Mouse (Mus musculus) ES-Bruce4 (cell line): Measurements from ENCODE around the gene Grik4. TPM values are rescaled to one million over a fixed set of nuclear protein-coding genes. Genes with fewer than 3 reads are reported as not detected.

ENCODE experiments used
- H3K27ac ChIP-seq: 2 replicates; pipeline ENCODE4 v1.5.1; 2012; ENCODE audit warnings: low read length, inconsistent platforms; ENCODE audit not compliant: insufficient read depth
- H3K27me3 ChIP-seq: 2 replicates; pipeline ENCODE4 v1.6.1; 2012; ENCODE audit warnings: mild to moderate bottlenecking, low read length, inconsistent platforms; ENCODE audit not compliant: control insufficient read depth, poor library complexity, insufficient read depth, severe bottlenecking
- H3K36me3 ChIP-seq: 2 replicates; pipeline ENCODE4 v1.6.1; 2012; ENCODE audit warnings: inconsistent platforms, mild to moderate bottlenecking, low read length, moderate library complexity; ENCODE audit not compliant: control insufficient read depth, poor library complexity, insufficient read depth, severe bottlenecking
- H3K4me1 ChIP-seq: one replicate; pipeline ENCODE4 v1.8.1; 2011; ENCODE audit warnings: low read length; ENCODE audit not compliant: control insufficient read depth, insufficient read depth
- H3K4me3 ChIP-seq: 2 replicates; pipeline ENCODE4 v1.5.1; 2011; ENCODE audit warnings: low read depth, mild to moderate bottlenecking, low read length
- H3K9ac ChIP-seq: 2 replicates; pipeline ENCODE4 v1.6.1; 2012; ENCODE audit warnings: low read depth, mild to moderate bottlenecking, inconsistent platforms; ENCODE audit not compliant: poor library complexity, severe bottlenecking
- H3K9me3 ChIP-seq: replicated peaks from 2 replicates; pipeline ENCODE4 v1.6.1; 2012; ENCODE audit warnings: mild to moderate bottlenecking, low read length, inconsistent platforms; ENCODE audit not compliant: control insufficient read depth, poor library complexity, insufficient read depth, severe bottlenecking
- CTCF ChIP-seq: IDR thresholded peaks from one replicate; pipeline ENCODE4 v1.8.1; 2011; ENCODE audit warnings: low read depth, low read length
- EP300 ChIP-seq: IDR thresholded peaks from 2 replicates; pipeline ENCODE4 v1.6.1; 2011; ENCODE audit warnings: low read depth, low read length; ENCODE audit not compliant: insufficient read depth
- POLR2A ChIP-seq: IDR thresholded peaks from one replicate; pipeline ENCODE4 v1.8.1; 2011; ENCODE audit warnings: low read length; ENCODE audit not compliant: insufficient read depth
- polyA plus RNA-seq: library from polyadenylated mRNA; stranded (reverse); fragments of >200 nt; gene quantifications from 2 replicates; pipeline ENCODE4 v1.2.4, GENCODE M21; 2011; ENCODE audit warnings: low read depth; ENCODE audit not compliant: missing spikeins, insufficient read depth, insufficient read length

The Grik4 gene
- polyA plus RNA-seq, 1 experiment, result 1.0 TPM

- H3K4me3 ChIP-seq, result no peak overlapping the region
- no peaks in the 10 kb centered on the region for H3K9me3 ChIP-seq
- H3K27ac ChIP-seq, result no peak overlapping the region
- TF ChIP-seq CTCF (no peak), EP300 (no peak), POLR2A (no peak)
- no peaks in the 10 kb centered on the region for H3K27me3 ChIP-seq
- H3K9ac ChIP-seq, result no peak overlapping the region
- H3K36me3 ChIP-seq, result no peaks in the 10 kb centered on the region
- H3K4me1 ChIP-seq, result no peaks in the 10 kb centered on the region
Observed at GRCm38 (mm10) chr9:42792381-42792780, 151.9 kb downstream of the Grik4 start.

- no peak overlapping the region for H3K27ac ChIP-seq
- H3K4me1 ChIP-seq, result no peaks in the 10 kb centered on the region
- H3K4me3 ChIP-seq, result no peak overlapping the region
- H3K27me3 ChIP-seq, result no peaks in the 10 kb centered on the region
- no peak for TF ChIP-seq CTCF
- no peak for TF ChIP-seq EP300
- TF ChIP-seq POLR2A, result no peak
- no peak overlapping the region for H3K9ac ChIP-seq
- H3K9me3 ChIP-seq, result no peaks in the 10 kb centered on the region
- no peaks in the 10 kb centered on the region for H3K36me3 ChIP-seq
Observed at GRCm38 (mm10) chr9:42791779-42792178, 152.5 kb downstream of the Grik4 start.

GRCm38 (mm10) chr9:42791346-42791745 lies 152.9 kb downstream of the Grik4 start:
- H3K27me3 ChIP-seq, result no peaks in the 10 kb centered on the region
- TF ChIP-seq EP300 (no peak), CTCF (no peak), POLR2A (no peak)
- H3K36me3 ChIP-seq, result no peaks in the 10 kb centered on the region

GRCm38 (mm10) chr9:42788471-42788870 lies 155.8 kb downstream of the Grik4 start:
- Histone ChIP-seq H3K9me3 (no peaks in the 10 kb centered on the region), H3K4me1 (no peaks in the 10 kb centered on the region), H3K4me3 (no peak overlapping the region), H3K27me3 (no peaks in the 10 kb centered on the region), H3K27ac (no peak overlapping the region), H3K36me3 (no peaks in the 10 kb centered on the region), H3K9ac (no peak overlapping the region)
- TF ChIP-seq CTCF (peak; percentile 68), EP300 (no peak)

More at GRCm38 (mm10) chr9:42791346-42791745, 152.9 kb downstream of the Grik4 start:
- H3K27ac ChIP-seq, result no peak overlapping the region
- H3K4me3 ChIP-seq, result no peak overlapping the region
- H3K9ac ChIP-seq, result no peak overlapping the region
- no peaks in the 10 kb centered on the region for H3K4me1 ChIP-seq
- H3K9me3 ChIP-seq, result no peaks in the 10 kb centered on the region

GRCm38 (mm10) chr9:42786882-42787281 lies 157.4 kb downstream of the Grik4 start:
- Histone ChIP-seq H3K4me3 (no peak overlapping the region), H3K36me3 (no peaks in the 10 kb centered on the region), H3K9ac (no peak overlapping the region), H3K27me3 (no peaks in the 10 kb centered on the region), H3K9me3 (no peaks in the 10 kb centered on the region), H3K27ac (no peak overlapping the region), H3K4me1 (no peaks in the 10 kb centered on the region)
- no peak for TF ChIP-seq EP300

- H3K4me1 ChIP-seq, result no peaks in the 10 kb centered on the region
- TF ChIP-seq EP300 (no peak), POLR2A (no peak), CTCF (no peak)
- no peaks in the 10 kb centered on the region for H3K36me3 ChIP-seq
- H3K9me3 ChIP-seq, result no peaks in the 10 kb centered on the region
- H3K4me3 ChIP-seq, result no peak overlapping the region
- H3K9ac ChIP-seq, result no peak overlapping the region
- no peak overlapping the region for H3K27ac ChIP-seq
- H3K27me3 ChIP-seq, result no peaks in the 10 kb centered on the region
Observed at GRCm38 (mm10) chr9:42786286-42786685, 158.0 kb downstream of the Grik4 start.
